Mouse (Mus musculus): Measurements from ENCODE around the gene 1190002N15Rik.

Gene 1190002N15Rik

GRCm38 (mm10) chr9:94529146-94529746 is 8.6 kb downstream of the 1190002N15Rik start:
- no peak for DNase-seq (ENCODE audit: low spot score)

DNA sequence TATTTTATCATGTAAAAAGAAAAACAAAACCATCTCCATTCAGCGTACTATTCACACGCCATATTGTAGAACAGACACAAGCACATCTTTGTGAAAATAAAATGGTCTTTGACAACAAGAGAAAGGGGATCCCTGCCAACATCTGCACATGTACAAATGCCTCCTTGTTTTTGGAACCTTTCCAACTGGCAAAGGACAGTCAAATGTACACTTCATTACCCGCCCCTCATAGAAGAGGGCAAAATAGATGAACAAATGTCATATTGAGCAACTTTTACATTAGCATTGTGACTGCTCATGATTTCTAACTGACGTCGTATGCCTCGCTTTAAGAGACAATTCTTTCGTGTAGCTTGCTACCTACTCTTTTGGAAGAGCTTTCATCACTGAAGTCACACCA is 11.4 kb downstream of the 1190002N15Rik start:
- DNase-seq (ENCODE audit: low spot score) = no peak

DNA sequence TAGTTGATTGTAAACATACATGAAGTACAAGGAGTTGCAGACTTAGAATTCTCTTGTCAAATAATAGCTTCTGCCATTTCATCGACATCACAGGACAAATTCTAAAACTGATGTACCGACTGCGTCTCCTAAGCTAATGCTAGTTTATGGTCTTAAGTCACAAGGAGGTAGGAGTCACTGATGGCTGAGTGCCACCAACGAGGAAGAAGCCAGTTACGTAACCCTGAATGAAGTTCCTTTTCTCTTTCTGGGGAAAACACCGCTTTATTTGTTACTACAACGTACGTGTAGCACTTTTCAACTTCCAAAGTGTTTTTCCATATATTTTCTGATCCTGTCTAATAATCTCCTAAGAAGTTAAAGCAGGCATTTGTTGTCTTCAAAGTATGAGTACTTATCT is 25.6 kb downstream of the 1190002N15Rik start:
- no peak for DNase-seq (ENCODE audit: low spot score)

DNA sequence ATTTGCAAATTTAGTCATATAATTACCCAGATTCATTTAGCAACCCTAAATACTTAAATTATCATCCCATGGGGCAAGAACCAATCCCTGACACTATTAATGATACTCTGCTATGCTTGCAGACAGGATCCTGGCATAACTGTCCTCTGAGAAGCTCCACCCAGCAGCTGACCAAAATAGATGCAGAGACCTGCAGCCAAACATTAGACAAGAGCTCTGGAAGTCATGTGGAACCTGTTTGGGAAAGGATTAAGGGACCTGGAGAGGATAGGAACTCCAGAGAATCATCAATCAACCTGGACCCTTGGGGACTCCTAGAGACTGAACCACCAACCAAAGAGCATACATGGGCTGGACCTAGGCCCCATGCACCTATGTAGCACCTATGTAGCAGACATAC is 26.7 kb downstream of the 1190002N15Rik start:
- DNase-seq (ENCODE audit: low spot score) = no peak

GRCm38 (mm10) chr9:94506980-94507379 is 30.9 kb downstream of the 1190002N15Rik start:
- DNase-seq (ENCODE audit: low spot score) = no peak

DNA sequence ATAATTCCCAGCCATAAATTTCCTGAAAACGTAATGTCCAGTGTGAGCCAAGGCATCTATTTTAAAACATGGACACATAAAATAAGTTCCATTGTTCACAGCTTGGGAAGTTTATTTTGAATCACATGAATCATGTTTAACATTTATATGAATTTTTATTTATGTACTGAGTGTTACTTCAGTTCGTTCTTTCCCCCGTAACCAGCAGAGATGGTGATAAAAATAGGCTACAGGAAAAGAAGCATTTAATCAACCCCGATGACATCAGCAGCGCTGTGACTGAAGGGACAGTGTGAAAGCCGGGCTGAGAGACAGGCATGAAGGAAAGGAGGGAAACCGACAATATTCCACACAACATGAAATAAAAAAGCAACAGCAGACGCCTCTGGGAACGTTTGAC is 46.4 kb downstream of the 1190002N15Rik start:
- DNase-seq (ENCODE audit: low spot score) = no peak

DNA sequence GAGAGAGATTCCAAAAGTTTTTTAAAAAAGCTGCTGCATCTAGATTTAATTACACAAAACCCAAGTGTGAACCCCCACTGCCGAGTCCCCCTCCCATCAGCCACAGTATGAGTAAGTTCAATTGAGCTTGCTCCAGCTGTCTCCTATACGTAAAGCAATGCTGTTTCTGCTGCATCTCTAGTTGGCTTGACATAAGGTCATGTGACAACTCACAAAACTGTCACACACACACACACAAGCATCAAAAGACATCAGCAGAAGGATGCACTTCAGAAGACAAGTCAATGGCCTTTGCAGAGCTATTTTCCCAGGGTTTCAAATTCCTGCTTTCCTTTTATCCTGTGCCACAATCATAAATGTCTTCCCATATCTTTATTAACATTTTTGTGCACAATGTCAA is 49.9 kb downstream of the 1190002N15Rik start:
- DNase-seq (ENCODE audit: low spot score) = no peak

- no peak for DNase-seq (ENCODE audit: low spot score)
Measured at GRCm38 (mm10) chr9:94483291-94483879, 54.5 kb downstream of the 1190002N15Rik start.

DNA sequence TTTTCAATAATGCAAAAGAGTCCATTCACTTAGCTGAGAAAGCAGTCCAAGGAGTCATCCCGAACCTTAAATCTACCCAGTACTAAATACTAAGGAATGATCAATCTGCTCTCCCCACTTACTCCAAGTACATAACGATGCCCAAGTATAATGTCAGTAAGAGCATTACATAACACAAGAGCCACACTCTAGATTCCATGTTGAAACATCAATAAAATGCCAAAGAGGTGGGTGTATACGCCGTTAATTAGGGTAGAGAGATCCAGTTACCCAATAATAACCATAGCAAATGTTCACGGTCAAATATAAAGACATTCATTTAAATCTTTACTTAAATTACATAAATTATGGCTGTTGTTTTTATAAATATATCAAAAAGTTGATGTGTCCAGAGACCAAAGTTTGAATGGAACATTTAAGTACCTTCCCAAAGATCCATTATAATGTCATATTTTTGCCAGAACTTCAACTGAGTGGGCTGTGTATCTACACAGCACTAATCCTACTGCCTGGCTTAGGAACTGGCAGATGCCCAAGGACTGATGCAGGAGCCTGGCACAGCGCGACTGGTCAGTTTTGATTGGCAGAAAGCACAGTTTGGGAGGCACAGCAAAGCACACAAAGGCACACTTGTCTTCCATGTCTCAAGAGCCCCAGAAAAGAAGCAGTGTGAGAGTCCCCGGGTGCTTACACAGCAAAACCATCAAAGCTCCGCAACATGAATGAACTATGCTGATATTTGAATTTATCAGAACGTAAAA is 55.5 kb downstream of the 1190002N15Rik start:
- DNase-seq (ENCODE audit: low spot score) = no peak

DNA sequence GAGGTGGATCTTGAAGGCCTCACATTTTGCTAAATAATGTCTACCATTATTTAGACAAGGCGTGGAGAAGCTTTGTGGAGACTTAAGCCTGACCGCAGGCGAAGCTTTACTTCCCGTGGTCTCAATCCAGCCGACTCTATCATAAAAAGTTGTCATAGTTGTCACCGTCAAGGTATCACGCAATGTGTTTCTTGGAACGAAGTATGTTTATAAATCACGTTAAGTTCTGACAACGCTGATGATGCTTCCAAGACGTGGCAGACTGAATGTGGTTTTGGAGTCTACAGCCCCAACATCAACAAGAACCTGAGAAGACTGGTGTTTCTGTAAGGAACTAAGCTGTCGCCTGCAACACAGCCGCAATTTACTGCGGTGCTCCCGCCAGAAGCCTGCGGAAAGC is 56.8 kb downstream of the 1190002N15Rik start:
- no peak for DNase-seq (ENCODE audit: low spot score)

DNA sequence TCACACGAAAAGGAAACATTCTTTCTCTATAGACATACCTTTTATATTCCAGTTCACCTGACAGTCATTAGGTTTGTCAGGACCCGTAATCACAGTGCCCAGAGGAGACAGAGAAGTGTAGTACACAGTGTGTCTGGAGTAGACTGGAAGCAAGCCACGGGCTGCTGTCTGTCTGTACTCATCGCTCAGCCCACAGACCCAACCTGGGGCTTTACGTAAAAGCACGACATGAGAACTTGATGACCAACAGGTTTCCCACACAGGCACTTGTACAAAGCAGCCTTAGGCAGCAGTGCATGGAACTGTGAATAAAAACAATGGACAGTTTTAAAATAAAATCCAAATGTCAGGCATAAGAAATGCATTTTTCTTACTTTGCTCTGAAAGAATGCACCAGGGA is 58.5 kb downstream of the 1190002N15Rik start:
- DNase-seq (ENCODE audit: low spot score) = no peak

DNA sequence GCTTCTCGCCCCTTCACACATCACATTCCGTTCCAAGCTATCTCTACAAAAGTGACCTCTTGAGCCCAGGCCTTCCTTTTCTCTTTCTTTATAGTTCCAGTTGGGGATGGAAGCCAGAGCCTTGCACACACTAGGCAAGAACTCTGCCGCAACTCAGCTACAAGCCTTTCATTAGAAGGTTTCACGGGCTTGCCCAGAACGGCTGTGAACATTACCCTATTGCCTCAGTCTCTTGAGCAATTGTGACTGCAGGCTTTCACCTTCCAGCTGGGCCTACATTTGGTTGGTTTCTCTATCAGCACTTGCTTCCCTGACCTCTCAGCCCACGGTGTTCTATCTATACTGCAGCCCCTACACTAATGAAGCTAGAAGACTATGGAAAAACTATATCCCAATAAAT is 58.9 kb downstream of the 1190002N15Rik start:
- no peak for DNase-seq (ENCODE audit: low spot score)

- no peak for DNase-seq (ENCODE audit: low spot score)
Measured at GRCm38 (mm10) chr9:94475973-94476372, 61.9 kb downstream of the 1190002N15Rik start.

GRCm38 (mm10) chr9:94473898-94474297 is 64.0 kb downstream of the 1190002N15Rik start:
- no peak for DNase-seq (ENCODE audit: low spot score)

DNA sequence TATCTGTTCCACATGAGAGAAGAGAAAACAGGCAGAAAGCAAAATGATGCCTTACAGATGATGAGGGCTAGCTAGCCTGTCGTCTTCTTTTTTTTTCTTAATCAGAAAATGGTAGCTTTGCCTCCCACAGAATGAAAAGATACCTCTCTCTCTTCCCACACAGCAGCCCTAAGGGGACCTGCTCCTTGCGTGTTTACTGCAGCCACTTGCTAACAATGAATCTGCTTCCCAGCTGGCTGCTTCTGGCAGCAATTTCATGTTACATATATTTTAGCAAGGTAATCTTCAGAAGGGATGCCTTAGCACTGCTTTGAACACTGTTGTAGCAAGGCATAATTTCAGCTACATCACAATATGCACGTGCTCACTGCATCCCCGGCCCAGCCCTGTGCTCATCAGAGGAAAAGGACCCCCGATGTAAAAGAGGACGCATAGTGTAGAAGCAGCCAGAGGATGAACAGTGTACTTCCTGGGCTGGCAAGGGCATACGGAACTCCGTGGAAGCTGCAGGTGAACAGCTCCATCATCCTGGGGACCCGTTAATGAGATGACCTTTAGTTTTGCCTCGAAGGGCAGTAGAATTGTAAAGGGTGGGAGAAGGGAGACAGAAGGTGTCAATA is 64.8 kb downstream of the 1190002N15Rik start:
- no peak for DNase-seq (ENCODE audit: low spot score)

GRCm38 (mm10) chr9:94471485-94471884 is 66.4 kb downstream of the 1190002N15Rik start:
- DNase-seq (ENCODE audit: low spot score) = no peak

All from spleen, adult 12 weeks (tissue).